Mouse (Mus musculus) thymus, postnatal 25 days (tissue): ENCODE measurements around the gene Etl4.
"Not testable (repeated sequence)": the region's sequence is repeated elsewhere in the genome, so short reads cannot be mapped to it uniquely, and the experiment has no call there.

Source experiments
- DNase-seq: peaks from one replicate; pipeline ENCODE4 v3.0.0; 2022

Gene Etl4

GRCm38 (mm10) chr2:20324954-20325353 is 415.4 kb downstream of the Etl4 start:
- no peak for DNase-seq

- DNase-seq: no peak
Observed at GRCm38 (mm10) chr2:20336176-20336575, 426.6 kb downstream of the Etl4 start.

DNA sequence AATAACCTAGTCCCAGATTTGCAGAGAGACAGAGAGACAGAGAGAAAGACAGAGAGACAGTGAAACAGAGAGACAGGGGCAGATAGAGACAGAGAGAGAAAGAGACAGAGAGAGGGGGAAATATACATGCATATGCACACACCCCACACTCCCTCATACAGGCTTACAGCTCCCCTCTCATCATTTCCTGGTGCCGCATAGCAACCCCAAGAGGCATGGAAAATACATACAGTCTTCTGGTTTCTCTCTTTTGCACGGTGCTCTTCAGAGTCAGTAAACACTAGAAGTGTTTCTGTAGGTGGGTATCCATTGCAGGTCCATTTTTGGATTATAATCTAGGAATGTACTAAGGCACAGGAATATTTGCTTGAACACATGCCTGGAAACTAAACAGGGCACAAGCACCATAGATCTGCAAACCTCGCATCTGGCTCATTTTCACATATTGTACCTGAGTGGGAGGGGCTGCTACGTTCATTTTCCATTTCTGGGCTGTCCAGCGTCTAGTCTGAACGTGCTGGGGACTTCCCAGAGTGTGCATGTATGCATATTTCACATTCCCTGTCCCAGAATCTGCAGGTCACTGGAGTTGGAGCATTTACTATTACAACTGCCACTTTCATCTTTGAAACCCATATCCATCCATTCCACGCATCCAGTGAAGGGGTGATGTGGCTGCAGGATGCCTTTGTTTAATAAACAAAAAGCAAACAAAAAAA is 429.6 kb downstream of the Etl4 start:
- DNase-seq: no peak

DNA sequence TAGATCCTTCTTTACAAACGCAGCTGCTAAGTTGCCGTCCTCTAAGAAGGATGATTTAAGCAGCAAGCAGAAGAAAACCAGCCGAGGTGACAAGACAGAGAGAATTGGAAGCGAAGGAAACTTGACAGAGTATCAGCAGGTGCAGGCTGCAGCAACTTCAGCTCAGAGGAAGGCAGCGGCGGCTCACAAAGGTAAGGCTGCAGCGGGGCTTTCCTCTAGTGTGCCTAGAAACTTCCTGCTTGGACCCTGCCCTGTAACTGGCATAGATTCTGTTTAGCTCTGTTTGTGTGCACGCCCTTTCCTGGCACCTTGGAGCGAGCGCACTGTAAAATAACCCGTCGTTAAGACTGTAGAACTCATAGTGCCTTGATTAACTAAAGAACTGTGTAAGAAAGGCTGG is 430.3 kb downstream of the Etl4 start:
- no peak for DNase-seq

GRCm38 (mm10) chr2:20346873-20347272 is 437.3 kb downstream of the Etl4 start:
- DNase-seq: no peak

DNA sequence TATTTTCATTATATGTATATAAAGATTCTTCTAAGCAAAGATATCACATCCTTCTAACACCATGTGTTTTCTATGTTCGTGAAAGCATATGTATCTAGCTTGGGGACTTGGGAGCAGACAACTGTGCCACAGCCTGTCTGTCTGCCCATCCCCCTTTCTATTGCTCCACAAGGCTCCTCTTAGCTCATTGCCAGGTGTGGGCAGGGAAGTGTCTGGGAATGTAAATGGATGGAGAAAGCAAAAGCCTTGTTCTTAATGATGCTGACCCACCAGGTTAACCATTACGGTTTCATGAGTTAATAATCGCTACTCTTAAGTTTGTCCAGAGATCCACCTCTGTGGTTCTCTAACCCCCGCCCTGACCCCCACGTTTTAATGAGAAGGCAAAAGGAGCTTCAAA is 439.7 kb downstream of the Etl4 start:
- no peak for DNase-seq

DNA sequence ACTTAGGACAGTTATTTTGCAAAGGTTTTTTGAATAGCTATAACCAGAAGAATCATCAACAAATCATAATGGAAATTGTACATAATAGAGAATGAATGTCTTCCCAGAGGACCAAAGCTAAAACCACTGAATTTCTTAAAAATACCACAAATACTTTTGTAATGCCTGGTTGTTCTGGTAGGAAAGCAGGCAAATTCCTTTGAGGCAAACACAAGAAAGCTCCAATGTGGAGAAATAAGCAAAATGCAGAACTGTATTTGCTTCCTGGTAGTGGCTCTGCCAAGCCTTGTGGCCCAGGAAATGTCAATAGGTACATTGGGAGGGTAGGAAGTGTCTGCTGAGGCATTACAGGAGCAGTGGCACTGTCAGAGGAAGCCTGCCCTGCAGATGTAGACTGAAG is 443.2 kb downstream of the Etl4 start:
- no peak for DNase-seq

DNA sequence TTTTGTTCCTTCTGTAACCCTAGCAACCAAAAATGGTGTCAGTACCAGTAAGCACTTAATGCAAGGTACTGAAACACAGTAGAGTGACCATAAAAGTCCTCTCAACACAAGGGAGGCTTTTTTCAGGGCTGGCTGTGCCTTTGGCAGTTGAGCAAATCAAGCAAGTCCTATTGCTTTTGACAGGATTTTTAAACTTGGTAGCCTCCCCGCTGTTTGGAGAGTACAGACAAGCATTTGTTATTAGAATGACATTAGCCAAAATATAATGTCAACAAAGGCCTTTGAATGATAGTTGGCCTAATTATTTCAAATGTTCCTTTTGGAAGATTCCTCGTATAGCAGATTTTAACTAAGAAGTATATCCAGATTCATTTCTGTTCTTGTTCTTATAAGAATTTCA is 467.4 kb downstream of the Etl4 start:
- DNase-seq: no peak

- DNase-seq: not testable (repeated sequence)
Observed at GRCm38 (mm10) chr2:20380874-20381273, 471.3 kb downstream of the Etl4 start.

DNA sequence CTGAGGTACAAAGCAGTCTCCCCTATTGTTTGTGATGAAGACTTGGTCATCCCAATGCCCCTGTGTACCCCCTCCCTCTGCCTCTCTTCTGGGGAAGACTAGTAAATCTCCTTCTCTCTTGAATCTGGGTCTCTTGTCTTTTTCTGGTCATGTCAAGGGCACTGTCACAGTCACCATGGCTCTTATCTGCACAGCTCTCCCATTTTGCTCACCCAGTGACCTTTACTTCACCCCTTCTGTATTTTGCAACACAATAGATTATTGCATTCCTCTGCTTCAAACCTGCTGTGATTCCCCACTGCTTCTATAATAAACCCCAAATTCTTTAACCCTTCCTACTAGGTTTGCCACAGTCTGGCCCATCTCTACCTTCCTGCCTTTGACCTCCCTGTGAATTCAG is 484.5 kb downstream of the Etl4 start:
- no peak for DNase-seq

DNA sequence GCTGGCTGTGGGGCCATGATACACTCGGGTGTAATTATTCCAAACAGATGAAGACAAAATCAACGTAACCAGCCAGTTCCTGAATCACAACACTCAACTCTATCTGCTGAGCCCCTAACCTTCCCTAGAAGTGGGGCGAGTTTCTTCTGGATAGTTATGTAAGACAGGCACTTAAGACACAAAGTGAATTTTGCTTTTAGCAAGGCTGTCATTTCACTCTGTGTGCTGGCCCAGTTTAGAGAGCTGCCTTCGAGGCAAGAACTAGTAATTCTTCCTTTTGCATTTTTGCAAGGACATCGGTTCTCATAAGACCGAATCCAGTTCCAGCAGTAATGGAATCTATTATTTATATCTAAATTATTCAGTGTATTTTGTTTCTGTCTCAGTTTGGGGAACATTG is 487.4 kb downstream of the Etl4 start:
- no peak for DNase-seq

- DNase-seq: no peak
Observed at GRCm38 (mm10) chr2:20400556-20400955, 491.0 kb downstream of the Etl4 start.

DNA sequence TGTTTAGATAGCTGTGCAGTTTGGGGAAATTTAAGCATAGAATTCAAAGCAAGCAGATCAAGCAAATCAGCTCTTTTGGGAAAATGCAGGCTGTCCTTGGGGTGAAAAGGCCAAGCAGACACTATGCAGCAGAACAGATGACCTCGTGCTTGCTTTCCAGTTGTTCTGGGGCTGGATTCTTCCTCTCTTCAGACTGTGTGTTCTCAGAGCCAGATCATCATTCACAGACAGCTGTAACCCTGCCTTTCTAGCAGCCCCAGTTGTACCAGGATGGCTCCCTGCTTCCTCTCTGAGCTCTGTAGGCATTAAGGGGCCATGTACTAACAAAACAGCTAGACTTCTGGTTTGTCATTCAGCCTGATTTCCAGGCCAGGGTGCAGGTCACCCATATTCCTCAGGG is 494.8 kb downstream of the Etl4 start:
- no peak for DNase-seq

- DNase-seq: no peak
Observed at GRCm38 (mm10) chr2:20407101-20407500, 497.5 kb downstream of the Etl4 start.

GRCm38 (mm10) chr2:20414856-20415255 is 505.3 kb downstream of the Etl4 start:
- no peak for DNase-seq

DNA sequence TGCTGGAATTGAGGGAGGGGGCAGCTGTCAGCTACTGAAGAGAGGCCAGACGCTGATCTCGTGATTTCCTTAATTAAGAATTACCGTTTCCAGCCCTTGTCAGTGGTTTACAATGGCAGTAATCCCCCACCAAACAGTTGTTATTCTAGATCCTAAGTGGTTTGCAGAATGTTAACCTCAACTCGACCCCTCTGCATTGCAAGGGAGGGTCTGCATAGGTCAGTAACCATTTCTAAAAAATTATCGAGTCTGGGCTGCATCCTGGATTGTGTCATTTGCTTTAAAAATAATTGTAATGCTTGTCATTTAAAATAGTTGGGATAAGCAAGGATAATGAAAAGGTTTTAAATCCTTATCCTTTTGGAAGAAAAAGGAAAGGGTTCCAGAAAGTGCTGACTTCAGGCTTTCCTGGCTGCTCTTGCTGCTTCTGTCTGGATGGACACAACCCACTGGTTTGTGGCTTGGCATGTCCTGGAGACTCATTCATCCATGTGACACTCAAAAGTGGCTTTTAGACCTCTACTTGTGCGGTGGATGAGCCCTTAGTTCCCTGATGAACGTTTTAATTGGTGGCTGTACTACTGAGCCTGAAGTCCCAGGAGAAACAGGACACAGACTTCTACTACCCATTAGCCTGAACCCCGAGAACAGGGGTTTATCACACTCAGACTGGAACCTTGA is 507.5 kb downstream of the Etl4 start:
- no peak for DNase-seq

DNA sequence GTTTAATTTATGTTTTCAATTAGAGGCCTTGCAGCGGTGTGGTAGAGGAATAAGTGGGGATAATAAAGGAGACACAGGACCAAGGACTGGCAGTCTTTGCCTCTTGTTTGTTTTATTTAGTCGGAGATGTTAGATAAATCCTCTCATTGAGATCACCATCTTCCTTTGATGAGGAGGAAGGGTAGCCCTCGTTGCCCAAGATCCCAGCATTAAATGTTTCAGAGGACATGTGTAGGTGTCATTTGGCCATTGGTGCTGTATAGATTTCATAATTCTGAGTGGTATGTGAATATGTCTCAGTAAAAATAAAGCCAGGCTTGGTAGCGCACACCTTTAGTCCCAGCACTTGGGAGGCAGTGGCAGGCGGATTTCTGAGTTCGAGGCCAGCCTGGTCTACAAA is 508.4 kb downstream of the Etl4 start:
- no peak for DNase-seq

GRCm38 (mm10) chr2:20419975-20420374 is 510.4 kb downstream of the Etl4 start:
- DNase-seq: no peak

- DNase-seq: no peak
Observed at GRCm38 (mm10) chr2:20422275-20422674, 512.7 kb downstream of the Etl4 start.

- DNase-seq: no peak
Observed at GRCm38 (mm10) chr2:20433656-20434055, 524.1 kb downstream of the Etl4 start.

- DNase-seq: no peak
Observed at GRCm38 (mm10) chr2:20435530-20435929, 526.0 kb downstream of the Etl4 start.

DNA sequence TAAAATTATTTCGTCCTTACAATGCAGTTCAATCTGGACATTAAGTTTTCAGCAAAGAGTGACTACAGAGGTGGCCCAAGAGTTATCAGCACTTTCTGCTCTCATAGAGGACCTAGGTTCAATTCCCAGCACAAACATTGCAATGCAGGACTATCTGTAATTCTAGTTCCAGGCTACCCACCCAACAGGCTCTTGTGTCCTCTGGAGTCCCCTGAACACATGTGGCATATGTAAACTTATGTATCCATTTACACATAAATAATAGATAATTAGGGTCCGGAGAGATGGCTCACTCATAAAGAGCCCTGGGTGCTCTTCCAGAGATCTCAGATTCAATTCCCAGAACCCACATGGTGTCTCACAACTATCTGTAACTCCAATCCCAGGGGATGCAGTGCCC is 533.2 kb downstream of the Etl4 start:
- DNase-seq: no peak

GRCm38 (mm10) chr2:20443671-20444440 is 534.3 kb downstream of the Etl4 start:
- DNase-seq: no peak
